Mouse (Mus musculus) hindbrain, embryonic 13.5 days (tissue): Measurements from ENCODE around the gene Cst10. TPM values are rescaled to one million over a fixed set of nuclear protein-coding genes. Genes with fewer than 3 reads are reported as not detected.

ENCODE experiments used
- ATAC-seq: fragments of 200-750 bp; cut with Nextera tagmentation; 2 replicates; pipeline ENCODE4 v1.8.0; 2017; ENCODE audit warnings: moderate TSS enrichment; ENCODE audit not compliant: low FRiP score
- H3K27ac ChIP-seq: fragments of 300-500 bp; sonication (generic); 2 replicates; pipeline ENCODE4 v1.5.1; 2015; ENCODE audit warnings: inconsistent platforms, mild to moderate bottlenecking, moderate library complexity
- H3K27me3 ChIP-seq: fragments of 300-500 bp; sonication (generic); 2 replicates; pipeline ENCODE4 v1.6.1; 2015; ENCODE audit warnings: mild to moderate bottlenecking, inconsistent platforms
- H3K36me3 ChIP-seq: fragments of 300-500 bp; sonication (generic); 2 replicates; pipeline ENCODE4 v1.6.1; 2015; ENCODE audit warnings: mild to moderate bottlenecking, inconsistent platforms
- H3K4me1 ChIP-seq: fragments of 300-500 bp; sonication (generic); replicated peaks from 2 replicates; pipeline ENCODE4 v1.6.1; 2015; ENCODE audit warnings: inconsistent platforms
- H3K4me2 ChIP-seq: fragments of 300-500 bp; sonication (generic); 2 replicates; pipeline ENCODE4 v1.6.1; 2015; ENCODE audit warnings: inconsistent platforms, mild to moderate bottlenecking, moderate library complexity
- H3K4me3 ChIP-seq: fragments of 300-500 bp; sonication (generic); 2 replicates; pipeline ENCODE4 v1.5.1; 2015; ENCODE audit warnings: mild to moderate bottlenecking, inconsistent platforms
- H3K9ac ChIP-seq: fragments of 300-500 bp; sonication (generic); 2 replicates; pipeline ENCODE4 v1.6.1; 2015; ENCODE audit warnings: mild to moderate bottlenecking, inconsistent platforms
- H3K9me3 ChIP-seq: fragments of 300-500 bp; sonication (generic); 2 replicates; pipeline ENCODE4 v1.6.1; 2016; ENCODE audit warnings: inconsistent platforms
- WGBS: fragments of 180-500 bp; shearing (Covaris S2); methylation state at CpG from one replicate; pipeline ENCODE4 v1.1.7; 2015; 5-methylcytosine and 5-hydroxymethylcytosine counted together
- polyA plus RNA-seq: library from polyadenylated mRNA; unstranded; fragments of >200 nt; fragmentation: Nextera tagmentation; extraction: Ambion mirVana; gene quantifications from 2 replicates; pipeline ENCODE4 v1.2.1, GENCODE M21; 2015

The Cst10 gene
- not detected in 2 replicates for polyA plus RNA-seq

DNA sequence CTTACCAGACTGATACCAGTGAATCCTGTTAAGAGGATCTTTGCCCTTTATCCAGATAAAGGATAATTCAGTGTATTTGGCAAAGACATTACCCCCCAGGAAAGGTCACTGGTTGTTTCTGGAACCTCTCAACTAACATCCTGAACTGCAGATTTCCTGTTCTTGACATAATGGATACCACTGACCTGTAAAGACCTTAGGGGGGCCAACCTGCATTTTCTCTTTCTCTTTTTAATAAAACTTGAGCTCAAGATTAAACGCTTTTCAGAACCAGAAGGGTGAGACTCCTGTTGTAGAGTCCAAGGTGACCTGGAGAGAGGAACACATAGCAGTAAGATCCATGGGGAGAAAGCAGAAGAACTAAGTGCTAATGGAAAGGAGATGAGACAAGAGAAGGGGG is at the start of gene Cst10:
Gene Cst10 (plus strand): TSS at position 301 of the 400 bp plus-strand sequence.
- H3K27me3 ChIP-seq: no peaks in the 10 kb centered on the region
- no peaks in the 10 kb centered on the region for H3K4me1 ChIP-seq
- ATAC-seq: no peak
- H3K36me3 ChIP-seq: no peaks in the 10 kb centered on the region
- 91% methylated on average over 1 of the region's 1 CpGs for WGBS
- H3K4me2 ChIP-seq: no peak within 1 kb of the TSS
- H3K4me3 ChIP-seq: no peak within 1 kb of the TSS
- H3K9me3 ChIP-seq: no peaks in the 10 kb centered on the region
- H3K27ac ChIP-seq: no peak within 1 kb of the TSS
- no peak within 1 kb of the TSS for H3K9ac ChIP-seq

DNA sequence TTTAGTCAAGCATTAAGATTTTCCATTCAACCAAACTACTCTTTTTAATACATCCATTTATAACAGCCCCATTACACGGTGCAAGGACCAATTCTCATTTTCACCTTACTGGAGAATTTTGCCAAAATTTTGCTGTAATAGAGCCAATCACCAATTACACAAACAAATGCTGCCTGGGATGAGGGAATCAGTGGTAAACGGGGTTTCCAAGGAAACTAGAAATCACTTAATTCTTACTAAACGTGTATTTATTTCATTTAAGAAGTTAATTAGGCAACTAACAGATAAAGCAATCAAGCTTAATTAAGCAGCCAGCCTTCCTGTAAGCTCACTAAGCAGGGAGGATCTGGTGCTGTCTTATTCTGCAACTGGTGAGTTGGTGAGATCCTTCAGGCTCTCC is 11.9 kb upstream of the Cst10 start:
- Histone ChIP-seq H3K4me3 (no peak overlapping the region), H3K9ac (no peak overlapping the region), H3K27me3 (no peaks in the 10 kb centered on the region), H3K9me3 (no peaks in the 10 kb centered on the region), H3K4me1 (no peaks in the 10 kb centered on the region), H3K4me2 (no peak overlapping the region), H3K36me3 (no peaks in the 10 kb centered on the region), H3K27ac (no peak overlapping the region)
- whole genome bisulfite sequencing: 61% methylated on average over 3 of the region's 3 CpGs
- ATAC-seq: no peak

DNA sequence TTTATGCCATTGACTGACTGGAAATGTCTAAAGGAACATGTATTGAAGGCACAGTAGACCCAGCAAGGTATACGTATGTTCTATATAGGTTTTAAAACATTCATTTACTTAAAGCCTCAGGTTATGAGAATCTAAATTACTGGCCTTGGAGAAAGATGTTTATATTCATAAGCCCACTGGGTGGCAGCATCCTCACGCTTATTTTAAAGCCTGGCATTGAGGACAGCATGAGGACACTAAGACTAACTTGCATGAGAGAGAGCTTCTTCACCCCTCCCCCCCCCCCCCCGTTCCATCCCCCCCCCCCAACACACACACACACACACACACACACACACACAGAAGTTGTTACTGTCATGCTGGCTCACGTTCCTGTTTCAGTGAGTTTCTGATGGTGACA is 17.7 kb downstream of the Cst10 start:
- H3K36me3 ChIP-seq: no peaks in the 10 kb centered on the region
- H3K27ac ChIP-seq: no peak overlapping the region
- no peaks in the 10 kb centered on the region for H3K9me3 ChIP-seq
- peak; percentile 68; the same call in 1 of the 2 replicates for ATAC-seq
- no peaks in the 10 kb centered on the region for H3K4me1 ChIP-seq
- 33% methylated on average over 3 of the region's 4 CpGs for WGBS
- no peak overlapping the region for H3K9ac ChIP-seq
- H3K27me3 ChIP-seq: no peaks in the 10 kb centered on the region
- H3K4me2 ChIP-seq: no peak overlapping the region
- H3K4me3 ChIP-seq: no peak overlapping the region
